Mouse (Mus musculus) activated CD4-positive, CD25-positive, alpha-beta regulatory T cell, adult 4 months (primary cell): ENCODE results near the gene Gm20532. TPM values are rescaled to one million over a fixed set of nuclear protein-coding genes. Genes with fewer than 3 reads are reported as not detected.

Experiments
- ATAC-seq: one replicate; pipeline ENCODE4 v1.8.0; 2017
- polyA plus RNA-seq, 2 experiments: library from polyadenylated mRNA; unstranded; fragments of 100-300 nt; shearing (Covaris generic); gene quantifications; one replicate each; pipeline ENCODE4 v1.2.1; 2017

Gm20532 gene
- not detected for polyA plus RNA-seq

DNA sequence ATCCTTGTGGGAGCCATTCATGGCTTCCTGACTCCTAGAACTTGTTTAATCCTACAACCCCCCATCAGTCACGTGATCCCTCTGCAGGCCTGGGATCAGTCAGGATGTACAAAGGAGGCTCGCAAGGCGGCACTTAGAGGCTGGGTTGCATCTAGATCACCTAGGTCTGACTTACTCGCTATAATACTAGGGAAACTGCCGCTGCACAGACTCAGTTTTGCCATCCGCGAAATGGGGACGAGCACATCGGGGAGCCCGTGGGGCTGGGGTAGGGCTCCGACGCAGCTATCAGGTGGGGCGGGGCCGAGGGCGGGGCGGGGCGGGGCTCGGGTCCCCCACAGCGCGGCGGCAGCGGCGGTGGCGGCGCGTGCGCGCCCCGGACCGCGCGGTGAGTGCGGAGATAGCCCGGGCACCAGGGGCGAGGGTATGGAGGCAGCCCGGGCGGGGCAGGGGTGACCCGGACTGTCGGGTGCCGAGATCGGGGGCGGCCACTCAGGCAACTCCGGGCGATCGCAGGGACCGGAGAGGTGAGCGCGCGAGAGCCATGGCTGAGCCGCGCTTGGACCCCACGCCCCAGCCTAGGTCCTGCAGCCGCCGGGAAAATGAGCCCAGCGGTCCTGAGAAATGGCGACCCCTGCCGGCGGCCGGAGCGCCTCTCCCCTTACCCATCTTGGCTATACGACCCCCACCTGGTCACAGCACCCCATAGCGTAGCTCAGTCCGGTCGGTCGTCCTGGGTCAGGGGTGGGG is at the start of gene Gm20532:
TSS of gene Gm20532 (plus strand) at position 346 of the 750 bp plus-strand sequence.
- peak; percentile 52 for ATAC-seq

DNA sequence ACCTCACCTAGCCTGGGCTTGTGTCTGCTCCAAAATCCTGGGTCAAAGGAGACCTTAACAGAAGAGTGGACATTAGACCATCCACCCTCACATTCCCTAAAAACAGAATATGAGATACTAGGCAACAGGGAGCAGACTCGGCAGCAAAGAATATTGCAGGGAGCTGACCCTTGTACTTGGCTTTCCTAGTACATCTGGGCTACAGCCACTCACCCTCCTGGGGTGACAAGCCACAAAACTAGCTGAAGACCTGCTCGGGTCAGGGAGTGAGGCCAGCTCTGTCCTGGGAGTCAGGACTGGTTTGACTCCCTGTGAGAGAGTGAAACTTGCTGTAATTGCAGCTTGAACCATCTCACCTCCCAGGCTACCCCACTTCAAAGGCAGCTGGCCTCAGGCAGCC is 46.9 kb upstream of the Gm20532 start:
- ATAC-seq, result no peak

DNA sequence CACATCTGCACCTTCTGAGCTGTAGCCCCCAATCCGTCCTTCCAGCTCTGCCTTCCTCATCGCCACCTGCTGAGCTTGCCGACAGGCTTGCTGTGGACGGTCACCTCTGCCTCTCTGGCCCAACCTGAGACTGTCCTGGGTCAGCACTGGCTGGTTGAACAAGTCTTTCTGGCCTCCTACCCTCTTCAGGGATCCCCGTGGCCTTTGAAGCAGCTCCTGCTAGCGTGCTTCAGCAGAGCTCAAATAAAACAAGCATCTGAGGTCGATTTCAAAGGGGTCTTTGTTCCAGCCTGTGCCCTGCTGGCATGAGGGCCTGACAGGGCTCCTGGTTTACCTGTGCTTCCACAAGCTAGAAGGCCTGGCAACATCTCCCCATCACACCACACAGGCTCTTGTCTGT is 45.7 kb upstream of the Gm20532 start:
- no peak for ATAC-seq

DNA sequence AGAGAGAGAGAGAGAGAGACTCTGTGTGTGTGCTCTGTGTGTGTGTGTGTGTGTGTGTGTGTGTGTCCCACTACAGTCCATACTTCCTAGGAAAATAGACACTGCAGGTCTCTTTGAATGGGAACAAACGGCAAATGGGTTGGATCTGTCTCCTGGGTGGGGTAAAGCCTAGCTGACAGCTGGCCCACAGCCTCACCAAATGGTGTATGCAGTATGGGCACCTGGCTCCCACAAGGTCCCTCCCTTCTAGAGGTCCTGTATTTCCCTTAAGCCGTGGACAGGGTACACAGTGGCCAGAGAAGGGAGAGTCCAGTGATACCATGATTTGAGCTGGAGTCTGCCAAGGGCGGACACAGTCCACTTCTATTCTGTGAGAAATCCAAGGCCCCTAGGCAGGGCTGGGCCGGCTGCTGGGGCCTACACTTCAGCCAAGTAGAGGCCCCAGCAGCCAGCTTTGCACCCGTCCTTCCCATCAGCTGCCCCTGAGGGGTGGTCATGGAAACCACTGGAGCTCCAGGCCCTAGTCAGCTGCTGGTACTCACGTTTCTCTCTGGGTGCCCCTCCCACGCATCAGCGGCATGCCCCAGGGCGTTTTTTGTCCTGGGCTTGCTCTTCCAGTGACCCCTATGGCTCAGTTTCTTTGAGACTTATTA is 45.1 kb upstream of the Gm20532 start:
- ATAC-seq, result no peak

DNA sequence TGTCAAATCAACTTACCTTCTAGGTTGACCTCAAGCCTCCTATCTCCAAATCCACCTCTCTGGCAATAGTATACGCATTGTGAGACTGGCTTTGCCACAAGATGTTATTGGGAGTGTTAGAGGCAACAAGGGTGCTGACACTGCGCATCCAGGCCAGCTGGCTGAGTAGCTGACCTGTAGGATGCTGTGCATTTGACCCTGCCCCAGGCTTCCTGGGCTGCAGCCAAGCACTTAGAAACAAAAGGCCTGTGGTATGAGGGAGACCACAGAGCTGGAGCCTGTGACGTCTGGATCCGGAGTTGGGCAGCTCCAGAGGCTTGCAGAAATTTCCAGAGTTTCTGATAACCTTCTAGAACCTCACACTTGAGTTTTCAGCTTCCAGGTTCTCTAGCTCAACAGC is 43.3 kb upstream of the Gm20532 start:
- ATAC-seq, result no peak

- no peak for ATAC-seq
Observed at GRCm38 (mm10) chr2:26543768-26544167, 42.7 kb upstream of the Gm20532 start.

DNA sequence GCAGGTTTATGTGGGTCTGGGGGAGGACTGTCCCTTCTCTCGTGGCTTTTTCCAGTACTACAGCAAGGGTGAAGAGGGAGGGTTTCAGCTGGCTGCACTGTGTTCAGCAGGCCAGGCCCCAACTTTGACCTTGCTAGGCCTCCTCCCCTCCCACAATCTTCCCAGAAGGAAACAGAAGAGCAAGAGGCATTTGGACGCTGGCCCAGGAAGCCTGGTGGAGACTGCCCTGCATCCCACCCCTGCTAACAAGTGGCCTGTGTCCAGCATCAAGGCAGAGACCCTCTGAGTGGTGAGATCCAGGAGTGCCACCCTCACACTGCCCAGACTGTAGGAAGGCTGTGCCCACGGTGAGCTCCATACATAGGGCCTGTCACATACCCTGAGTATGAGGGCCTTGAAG is 42.2 kb upstream of the Gm20532 start:
- ATAC-seq, result no peak

DNA sequence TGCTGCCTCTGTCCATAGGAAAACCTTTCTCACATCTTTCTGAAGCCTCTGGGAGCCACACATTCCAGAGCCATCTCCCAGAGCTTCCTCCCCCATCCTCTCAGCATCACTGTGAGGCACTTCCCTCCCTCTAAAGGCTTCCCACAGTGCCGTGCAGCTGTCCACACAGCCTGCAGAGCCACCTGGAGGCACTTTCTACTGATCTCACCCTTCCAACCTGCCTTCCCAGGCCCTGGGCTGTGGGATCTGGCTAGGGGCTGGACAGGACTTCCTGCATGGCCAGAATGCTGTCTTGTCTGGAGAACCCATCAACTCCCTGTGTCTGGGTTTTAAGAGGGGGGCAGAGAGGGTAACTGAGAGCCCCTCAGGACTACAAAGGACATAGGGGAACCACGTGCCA is 39.0 kb upstream of the Gm20532 start:
- ATAC-seq, result no peak

- ATAC-seq, result no peak
Observed at GRCm38 (mm10) chr2:26549801-26550200, 36.6 kb upstream of the Gm20532 start.

GRCm38 (mm10) chr2:26550205-26550604 is 36.2 kb upstream of the Gm20532 start:
- ATAC-seq, result no peak

DNA sequence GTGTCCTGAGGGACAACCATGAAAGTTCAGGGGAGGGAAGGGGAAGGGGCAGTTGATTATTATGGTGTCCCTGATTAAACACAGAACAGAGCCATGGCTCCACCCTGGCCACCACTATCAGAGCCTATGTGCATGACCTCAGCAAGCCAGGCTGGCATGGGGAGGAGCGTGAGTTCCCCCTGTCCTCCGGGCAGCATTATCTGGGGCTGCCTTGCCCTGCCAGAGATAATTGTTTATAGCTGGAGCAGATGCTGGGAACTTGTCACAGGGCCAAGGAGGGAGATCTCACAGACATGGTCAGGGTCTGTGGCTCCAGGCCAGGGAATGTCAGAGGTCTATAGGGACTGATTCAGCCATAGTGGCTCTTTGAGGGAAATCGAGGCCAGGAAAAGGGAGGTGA is 35.7 kb upstream of the Gm20532 start:
- ATAC-seq, result no peak

DNA sequence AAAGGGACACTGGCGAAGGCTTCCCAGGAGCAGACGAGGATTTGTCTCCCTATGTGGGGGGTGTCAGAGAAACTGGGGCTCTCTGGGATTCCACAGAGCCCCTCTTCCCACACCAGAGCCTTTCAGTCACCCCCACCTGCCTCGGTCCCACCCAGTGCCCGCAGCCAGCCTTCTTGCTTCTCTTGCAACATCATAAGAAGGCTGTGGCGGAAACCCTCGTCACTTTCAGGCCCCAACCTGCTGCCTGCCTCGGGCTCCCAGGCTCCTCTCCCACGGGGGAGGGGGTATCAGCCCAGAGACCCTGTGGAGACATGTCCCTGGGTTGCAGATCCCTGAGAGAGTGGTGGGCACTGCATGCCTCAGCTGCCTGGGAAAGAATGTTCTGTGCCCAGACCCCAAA is 35.0 kb upstream of the Gm20532 start:
- no peak for ATAC-seq

DNA sequence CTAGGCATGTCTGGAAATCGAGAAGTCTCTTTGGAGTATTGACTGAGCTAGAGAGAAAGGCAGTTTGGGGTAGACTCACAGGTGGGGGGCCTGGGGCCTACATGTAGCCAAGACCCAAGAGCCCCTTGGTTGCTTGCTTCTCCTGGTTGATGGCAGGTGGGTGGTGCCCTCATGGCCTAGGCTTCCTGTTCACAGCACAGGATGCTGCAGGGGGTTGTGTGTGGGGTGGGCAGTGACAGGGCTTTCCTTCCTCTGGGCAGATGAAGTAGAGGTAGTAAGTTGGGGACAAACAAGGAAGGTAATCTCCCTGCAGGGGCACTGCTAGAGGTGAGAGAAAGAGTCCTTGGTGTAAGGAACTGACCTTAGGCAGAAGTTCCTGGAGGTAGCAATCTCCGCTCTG is 34.4 kb upstream of the Gm20532 start:
- no peak for ATAC-seq

DNA sequence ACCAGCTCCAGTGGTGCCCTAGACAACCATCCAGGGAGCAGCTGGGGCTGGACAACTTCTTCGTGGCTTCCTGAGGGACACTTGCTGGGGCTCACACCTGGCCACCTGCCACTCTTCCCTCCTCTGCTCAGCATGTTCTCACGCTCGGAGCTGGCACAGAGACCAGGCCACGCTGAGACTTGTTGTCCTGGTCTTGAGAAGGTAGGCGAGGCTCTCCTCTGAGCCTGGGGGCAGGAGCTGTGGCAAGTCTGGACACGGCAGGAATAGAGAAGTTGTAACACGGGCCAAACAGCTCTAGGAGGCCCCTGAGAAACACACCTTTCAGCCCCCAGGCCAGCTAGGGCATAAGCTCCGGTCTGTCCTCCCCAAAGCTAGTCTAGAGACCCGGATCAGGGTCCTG is 32.5 kb upstream of the Gm20532 start:
- ATAC-seq, result no peak

- no peak for ATAC-seq
Observed at GRCm38 (mm10) chr2:26555076-26555475, 31.4 kb upstream of the Gm20532 start.

GRCm38 (mm10) chr2:26556535-26556993 is 29.9 kb upstream of the Gm20532 start:
- ATAC-seq, result no peak

DNA sequence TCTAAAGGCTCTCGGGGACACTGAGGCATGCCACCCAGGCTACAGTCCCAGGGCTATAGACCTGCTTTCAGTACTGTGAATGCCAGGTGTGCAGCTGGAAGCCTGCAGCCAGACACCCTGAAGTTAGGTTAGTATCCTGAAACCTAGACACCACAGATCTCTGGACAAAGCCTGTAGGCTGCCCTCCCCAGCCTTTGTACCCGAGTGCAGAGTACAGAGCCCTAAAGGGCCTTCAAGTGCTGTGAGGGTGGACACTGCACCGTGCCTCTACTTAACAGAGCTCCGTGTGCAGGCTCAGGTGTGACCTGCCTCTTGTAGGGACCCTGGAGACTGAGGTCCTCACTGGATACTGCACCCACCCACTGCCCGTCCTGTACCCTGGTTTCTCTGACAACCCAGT is 25.9 kb upstream of the Gm20532 start:
- ATAC-seq, result no peak

DNA sequence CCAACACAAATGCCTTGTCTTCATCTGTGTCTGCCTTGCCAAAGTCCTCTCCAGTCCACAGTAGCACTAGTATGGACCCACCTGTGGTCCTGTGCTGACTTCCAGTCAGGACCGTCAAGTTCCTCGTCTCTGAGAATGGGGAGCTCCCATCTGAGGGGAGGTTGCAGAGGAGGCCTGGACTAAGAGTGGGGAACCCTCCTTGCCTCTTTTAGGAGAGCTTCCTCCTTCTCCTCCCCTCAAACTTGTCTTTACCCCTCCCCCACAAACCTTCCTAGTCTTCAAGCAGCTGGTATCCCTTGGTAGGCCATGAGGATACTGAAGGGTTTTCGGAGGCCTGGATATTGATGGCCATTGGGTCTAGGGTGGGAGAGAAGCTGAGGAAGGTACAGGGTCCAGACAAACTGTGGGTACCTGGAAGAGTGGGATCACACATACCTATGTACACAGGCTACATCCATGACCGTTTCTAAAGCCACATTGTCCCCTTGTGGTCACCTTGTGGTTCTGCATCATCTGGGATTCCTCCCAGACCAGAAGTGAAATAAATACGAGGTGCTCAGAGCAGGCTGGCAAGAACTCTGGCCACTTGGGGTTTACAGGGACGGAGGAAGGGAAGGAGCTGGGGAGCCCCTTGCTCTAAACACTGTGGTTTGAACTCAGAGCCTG is 25.0 kb upstream of the Gm20532 start:
- no peak for ATAC-seq

- peak; percentile 75 for ATAC-seq
Observed at GRCm38 (mm10) chr2:26566221-26566620, 20.2 kb upstream of the Gm20532 start.

GRCm38 (mm10) chr2:26570034-26570433 is 16.4 kb upstream of the Gm20532 start:
- no peak for ATAC-seq

DNA sequence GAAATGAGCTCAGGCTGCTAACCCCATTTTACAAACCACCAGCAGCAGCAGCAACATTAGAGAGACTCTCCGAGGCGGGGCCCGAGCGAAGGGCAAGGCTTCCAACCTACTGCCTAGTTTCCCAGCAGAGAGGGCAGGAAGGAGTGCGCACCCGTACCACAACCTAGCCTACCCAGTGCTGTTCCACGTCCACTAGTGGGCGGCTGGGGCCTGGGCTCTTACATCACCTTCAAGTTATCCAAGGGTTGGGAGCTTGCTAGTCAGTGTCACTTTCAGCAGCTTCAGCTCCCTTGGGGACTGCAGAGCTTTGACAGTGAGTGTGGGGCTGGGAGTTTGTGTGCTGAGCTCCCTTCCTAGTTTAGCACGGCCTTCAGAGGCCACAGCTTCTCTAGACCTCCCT is 15.0 kb upstream of the Gm20532 start:
- no peak for ATAC-seq

DNA sequence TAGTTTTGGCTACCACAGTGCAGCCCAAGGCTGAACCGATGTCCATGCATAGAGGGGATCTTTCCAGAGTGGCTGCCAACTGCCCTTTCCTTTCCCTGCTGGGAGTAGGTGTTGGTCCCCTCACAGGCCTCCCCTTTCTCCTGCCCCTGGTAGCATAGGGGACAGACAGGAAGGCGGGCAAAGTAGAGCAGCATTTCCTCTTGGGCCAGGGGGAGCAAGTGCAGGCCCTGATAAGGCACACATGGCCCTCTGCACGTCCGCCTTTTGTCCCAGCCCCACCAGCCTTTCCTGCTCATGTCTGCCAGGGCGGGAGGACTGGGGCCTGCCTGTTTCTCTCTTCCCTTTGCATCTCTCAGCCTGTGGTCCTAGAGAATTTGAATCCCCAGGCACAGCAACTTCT is 14.6 kb upstream of the Gm20532 start:
- no peak for ATAC-seq

DNA sequence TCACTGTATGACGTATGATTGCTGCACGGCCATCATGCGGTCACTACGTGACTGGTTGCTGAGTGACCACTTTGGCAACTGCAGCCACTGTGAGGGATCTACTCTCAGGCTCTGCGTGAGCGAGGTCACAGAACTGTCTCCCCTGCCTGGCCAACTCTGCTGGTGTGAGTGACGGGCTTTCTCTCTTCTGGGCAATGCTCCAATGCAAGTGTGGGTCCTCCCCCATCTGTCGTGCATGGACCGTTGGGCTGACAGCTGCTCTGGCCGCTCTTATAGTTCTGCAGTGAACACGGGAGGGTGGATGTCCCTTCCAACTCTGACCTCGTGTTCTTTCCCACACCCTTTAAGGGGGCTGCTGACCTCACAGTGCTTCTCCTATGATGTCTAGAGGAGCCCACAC is 13.0 kb upstream of the Gm20532 start:
- no peak for ATAC-seq

DNA sequence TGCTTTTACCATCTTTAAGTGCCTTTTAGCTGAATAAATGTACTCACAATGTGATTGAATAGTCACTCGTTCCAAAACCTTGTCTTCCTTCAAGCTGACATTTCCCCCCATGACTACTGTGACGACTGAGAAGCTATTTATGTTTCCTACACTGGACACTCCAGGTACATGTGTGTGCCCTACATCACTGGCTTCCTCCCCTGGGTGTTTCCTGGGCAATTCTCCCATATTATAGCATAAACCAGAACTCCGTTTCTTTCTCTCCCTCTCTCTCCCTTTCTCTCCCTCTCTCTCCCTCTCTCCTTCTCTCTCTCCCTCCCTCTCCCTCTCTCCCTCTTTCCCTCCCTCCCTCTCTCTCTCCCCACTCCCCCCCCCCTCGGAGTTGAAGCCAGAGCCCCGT is 12.6 kb upstream of the Gm20532 start:
- no peak for ATAC-seq
